Mouse (Mus musculus) hindbrain, embryonic 14.5 days (tissue): ENCODE measurements at regions not wholly inside any gene's neighbourhood (a gene's known extent, or its start where the extent isn't known, plus 50 kb on each side); places are given as distances from the start of the nearest gene placed in this dataset.

Experiments used
- ATAC-seq: fragments of 200-750 bp; cut with Nextera tagmentation; 2 replicates; pipeline ENCODE4 v1.8.0; 2017; ENCODE audit warnings: moderate number of reproducible peaks, mild to moderate bottlenecking, moderate TSS enrichment, moderate library complexity; ENCODE audit not compliant: low FRiP score
- DNase-seq: peaks from one replicate; pipeline ENCODE4 v3.0.0-alpha.2; 2015; ENCODE audit warnings: low spot score
- H3K27ac ChIP-seq: fragments of 300-500 bp; sonication (generic); 2 replicates; pipeline ENCODE4 v1.5.1; 2014; ENCODE audit warnings: mild to moderate bottlenecking, moderate library complexity
- H3K27me3 ChIP-seq: fragments of 300-500 bp; sonication (generic); 2 replicates; pipeline ENCODE4 v1.6.1; 2014; ENCODE audit warnings: mild to moderate bottlenecking, low read length, mixed read lengths; ENCODE audit not compliant: control insufficient read depth, insufficient read depth
- H3K36me3 ChIP-seq: fragments of 300-500 bp; sonication (generic); replicated peaks from 2 replicates; pipeline ENCODE4 v1.6.1; 2014; ENCODE audit not compliant: control insufficient read depth, insufficient read depth
- H3K4me1 ChIP-seq: fragments of 300-500 bp; sonication (generic); replicated peaks from 2 replicates; pipeline ENCODE4 v1.6.1; 2014; ENCODE audit warnings: antibody characterized with exemption, low read length, mixed read lengths; ENCODE audit not compliant: control insufficient read depth, insufficient read depth
- H3K4me2 ChIP-seq: fragments of 300-500 bp; sonication (generic); replicated peaks from 2 replicates; pipeline ENCODE4 v1.6.1; 2014; ENCODE audit warnings: mild to moderate bottlenecking, moderate library complexity
- H3K4me3 ChIP-seq: fragments of 300-500 bp; sonication (generic); replicated peaks from 2 replicates; pipeline ENCODE4 v1.5.1; 2014; ENCODE audit warnings: mild to moderate bottlenecking, low read length
- H3K9ac ChIP-seq: fragments of 300-500 bp; sonication (generic); 2 replicates; pipeline ENCODE4 v1.6.1; 2014
- H3K9me3 ChIP-seq: fragments of 300-500 bp; sonication (generic); 2 replicates; pipeline ENCODE4 v1.6.1; 2016; ENCODE audit warnings: low read length; ENCODE audit not compliant: control insufficient read depth
- WGBS: fragments of 180-500 bp; shearing (Covaris S2); extraction: QIAGEN DNeasy Blood & Tissue Kit; methylation state at CpG from one replicate; pipeline ENCODE4 v1.1.7; 2014; 5-methylcytosine and 5-hydroxymethylcytosine counted together

DNA sequence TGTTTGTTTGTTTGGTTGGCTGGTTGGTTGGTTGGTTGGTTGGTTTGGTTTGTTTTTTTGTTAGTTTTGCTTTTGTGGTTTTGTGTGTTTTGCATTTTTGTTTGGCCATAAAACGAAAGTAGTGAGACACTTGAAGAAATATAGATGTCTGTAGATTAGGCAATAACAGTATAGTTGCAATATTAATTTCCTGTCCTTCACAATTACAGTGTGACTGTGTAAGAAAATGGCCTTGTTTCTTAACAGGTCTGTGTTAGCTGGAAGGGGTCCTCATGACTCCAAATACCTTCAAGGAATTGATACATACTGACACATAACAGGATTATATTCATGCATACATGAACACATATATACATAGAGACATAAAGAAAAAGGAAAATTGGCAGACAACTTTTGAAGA lies 334.2 kb downstream of the Bcor start:
- WGBS: 80% methylated on average over 1 of the region's 1 CpGs

DNA sequence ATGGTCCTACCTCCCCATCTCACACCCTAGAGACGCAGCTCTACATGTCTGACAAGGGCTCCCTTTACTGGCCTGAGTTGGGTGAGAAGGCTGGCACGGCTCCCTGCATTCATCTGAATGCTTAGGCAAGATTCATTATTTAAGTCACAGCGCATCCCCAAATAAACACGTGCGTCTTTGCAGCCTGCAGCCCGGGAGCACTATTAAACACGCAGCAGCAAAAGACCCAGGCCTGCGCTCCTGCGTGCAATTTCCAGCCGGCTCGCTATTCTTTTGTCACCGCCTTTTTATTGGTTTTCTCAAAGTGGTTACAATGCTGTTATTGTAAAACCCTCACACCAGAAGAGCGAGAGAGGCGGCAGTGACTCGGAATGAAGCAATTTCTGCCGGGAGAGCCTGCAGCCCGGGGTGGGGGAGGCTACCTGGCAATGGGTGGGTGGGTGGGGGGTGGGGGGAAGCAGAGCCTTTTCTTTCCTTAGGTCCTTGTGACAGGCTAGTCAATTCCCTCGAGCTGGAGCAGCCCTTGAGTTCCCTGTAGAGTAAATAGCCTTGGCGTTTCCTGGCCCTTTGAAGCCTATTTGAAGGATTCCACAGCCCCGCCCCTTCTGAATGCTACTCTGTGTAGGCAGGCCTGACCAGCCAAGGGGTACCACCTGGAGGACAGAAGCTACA lies 333.3 kb downstream of the Bcor start:
- Histone ChIP-seq H3K27me3 (peaks cover 17% of the 10 kb centered on the region; the same call in 1 of the 2 replicates), H3K9ac (no peak overlapping the region; the same call in 1 of the 2 replicates), H3K4me3 (no peak overlapping the region), H3K4me2 (peak overlapping the region; percentile 34), H3K27ac (peak overlapping the region; percentile 72), H3K9me3 (no peaks in the 10 kb centered on the region), H3K36me3 (no peaks in the 10 kb centered on the region), H3K4me1 (peaks cover 17% of the 10 kb centered on the region; the same call in 1 of the 2 replicates)
- ATAC-seq: peak; percentile 59; the same call in 1 of the 2 replicates
- peak; percentile 31 for DNase-seq
- WGBS: 20% methylated on average over 20 of the region's 20 CpGs

More for the DNA sequence above, 334.2 kb downstream of the Bcor start:
- no peaks in the 10 kb centered on the region for H3K36me3 ChIP-seq
- no peak overlapping the region for H3K4me2 ChIP-seq
- peaks cover 21% of the 10 kb centered on the region; the same call in 1 of the 2 replicates for H3K4me1 ChIP-seq
- ATAC-seq: no peak
- H3K9ac ChIP-seq: no peak overlapping the region
- no peak overlapping the region for H3K27ac ChIP-seq
- no peak for DNase-seq
- H3K9me3 ChIP-seq: no peaks in the 10 kb centered on the region
- peaks cover 17% of the 10 kb centered on the region; the same call in 1 of the 2 replicates for H3K27me3 ChIP-seq
- no peak overlapping the region for H3K4me3 ChIP-seq

DNA sequence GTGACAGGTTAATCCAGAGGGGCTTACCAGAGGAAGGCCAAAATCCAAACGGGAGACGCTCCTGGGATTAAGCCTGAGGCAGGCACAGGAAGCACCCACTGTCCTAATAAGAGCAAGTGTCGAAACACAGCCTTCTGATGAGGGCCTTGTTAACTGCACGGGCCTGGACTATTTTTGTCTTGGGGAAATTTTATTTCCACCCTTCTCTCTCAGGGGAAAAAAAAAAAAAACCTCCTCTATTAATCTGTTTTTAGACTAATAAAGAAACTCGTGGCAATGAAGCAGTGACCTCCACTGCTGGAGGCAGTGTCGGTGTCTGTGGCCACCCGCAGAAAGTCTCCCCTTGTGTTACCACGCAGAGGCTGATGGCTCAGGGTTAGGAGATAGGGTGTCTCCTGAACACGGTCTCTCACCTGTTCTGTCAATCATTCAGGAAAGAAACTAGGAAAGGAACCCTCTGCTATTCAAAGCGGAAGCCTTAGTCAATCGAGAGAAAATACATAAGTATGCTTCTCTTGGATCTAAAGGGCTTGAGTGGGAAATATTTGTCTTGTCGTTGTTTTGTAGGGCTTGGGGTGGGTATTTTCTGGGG lies 330.6 kb downstream of the Bcor start:
- DNase-seq (no peak), ATAC-seq (no peak)
- Histone ChIP-seq H3K9me3 (no peaks in the 10 kb centered on the region), H3K36me3 (no peaks in the 10 kb centered on the region), H3K9ac (no peak overlapping the region), H3K4me1 (0 out of 2 replicates have a peak, but pooled peaks cover 12% of the 10 kb centered on the region), H3K4me2 (no peak overlapping the region), H3K27ac (no peak overlapping the region), H3K4me3 (no peak overlapping the region), H3K27me3 (peaks cover 8% of the 10 kb centered on the region; the same call in 1 of the 2 replicates)
- 67% methylated on average over 12 of the region's 12 CpGs for WGBS

DNA sequence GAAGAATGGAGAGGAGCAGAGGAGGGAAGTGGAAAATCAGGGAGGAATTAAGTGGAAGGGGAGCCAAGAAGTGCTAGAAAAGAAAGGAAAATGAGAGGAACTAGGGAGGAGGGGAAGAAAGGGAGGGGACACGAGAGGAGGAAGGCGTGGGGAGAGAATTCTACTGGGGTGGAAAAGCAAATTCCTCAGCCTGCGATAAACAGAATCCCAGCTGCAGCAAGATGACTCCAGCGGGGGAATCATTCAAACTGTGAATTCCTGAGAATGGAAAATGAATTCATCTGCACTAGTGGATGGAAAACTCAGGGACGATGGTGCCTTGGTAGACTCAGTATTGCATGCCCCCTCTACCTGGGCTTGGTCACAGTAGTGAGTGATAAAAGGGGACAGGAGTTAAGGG lies 322.6 kb downstream of the Bcor start:
- no peak for ATAC-seq
- Histone ChIP-seq H3K27ac (no peak overlapping the region), H3K4me2 (no peak overlapping the region), H3K27me3 (no peaks in the 10 kb centered on the region), H3K36me3 (no peaks in the 10 kb centered on the region), H3K4me3 (no peak overlapping the region), H3K9me3 (no peaks in the 10 kb centered on the region), H3K9ac (no peak overlapping the region), H3K4me1 (no peaks in the 10 kb centered on the region)
- DNase-seq: no peak
- 66% methylated on average over 5 of the region's 5 CpGs for WGBS

DNA sequence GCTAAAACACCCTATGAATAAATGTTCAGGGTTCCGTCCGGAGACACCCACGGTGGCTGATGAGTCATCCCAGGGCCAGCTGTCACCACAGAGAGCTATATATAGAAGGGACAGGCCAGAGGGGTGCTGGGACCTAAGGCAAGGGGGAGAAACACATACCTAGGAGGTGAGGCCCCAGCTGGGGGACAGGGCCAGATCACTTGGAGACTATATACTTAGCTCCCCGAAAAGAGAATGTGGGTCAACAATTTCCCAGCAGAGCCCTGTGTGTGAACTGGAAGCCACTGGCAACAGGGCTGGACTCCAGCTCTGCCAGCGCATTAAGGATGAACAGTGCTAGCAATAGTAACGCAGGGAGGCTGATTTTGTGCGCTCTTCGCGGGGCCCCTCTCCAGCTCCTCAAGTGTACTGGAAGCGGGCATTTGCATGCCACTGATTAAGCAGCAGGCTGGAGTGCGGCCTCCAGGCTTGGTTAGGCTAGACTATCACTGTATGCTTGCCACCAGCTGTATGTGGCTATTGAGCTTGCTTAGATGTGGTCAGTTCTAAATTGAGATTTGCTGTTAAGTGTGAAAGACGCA lies 320.4 kb downstream of the Bcor start:
- H3K4me2 ChIP-seq: no peak overlapping the region
- H3K9ac ChIP-seq: no peak overlapping the region
- no peaks in the 10 kb centered on the region for H3K4me1 ChIP-seq
- no peak overlapping the region for H3K27ac ChIP-seq
- H3K27me3 ChIP-seq: no peaks in the 10 kb centered on the region
- ATAC-seq (no peak; the same call in 1 of the 2 replicates), DNase-seq (no peak)
- no peaks in the 10 kb centered on the region for H3K9me3 ChIP-seq
- H3K4me3 ChIP-seq: no peak overlapping the region
- 59% methylated on average over 12 of the region's 12 CpGs for WGBS
- no peaks in the 10 kb centered on the region for H3K36me3 ChIP-seq

DNA sequence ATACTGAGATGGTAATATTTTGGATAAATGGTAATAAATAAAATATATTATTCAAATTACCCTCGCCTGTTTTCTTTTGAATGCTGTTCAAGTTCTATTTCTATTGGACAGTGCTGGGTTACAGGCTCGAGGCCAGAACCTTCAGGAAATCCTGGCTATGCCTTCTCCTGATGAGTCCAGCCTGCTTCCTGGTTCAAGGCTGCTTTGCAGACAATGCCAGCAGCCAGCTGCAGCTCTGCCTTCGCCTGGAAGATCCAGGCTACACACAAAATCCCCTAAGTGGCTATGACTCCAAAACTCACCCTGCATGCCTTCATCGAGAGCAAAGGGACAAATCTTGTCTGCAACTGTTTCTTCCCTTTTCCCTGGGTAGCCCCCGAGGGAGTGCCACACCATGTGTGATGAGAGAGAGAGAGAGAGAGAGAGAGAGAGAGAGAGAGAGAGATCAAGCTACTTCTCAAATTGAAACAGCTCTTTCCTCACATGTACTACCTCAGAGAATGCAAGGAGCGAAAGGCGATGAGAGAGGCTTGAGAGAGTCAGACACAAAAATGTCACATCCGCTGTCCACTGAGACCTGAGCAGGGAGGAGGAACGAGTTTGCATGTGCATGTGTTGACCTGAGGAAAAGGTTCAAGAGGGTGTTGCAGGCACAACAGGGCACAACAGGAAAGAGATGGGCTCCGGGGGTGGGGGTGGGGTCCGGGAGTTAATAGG lies 319.7 kb downstream of the Bcor start:
- Histone ChIP-seq H3K4me2 (no peak overlapping the region), H3K9ac (no peak overlapping the region), H3K4me1 (no peaks in the 10 kb centered on the region), H3K9me3 (no peaks in the 10 kb centered on the region), H3K36me3 (no peaks in the 10 kb centered on the region), H3K4me3 (no peak overlapping the region), H3K27me3 (no peaks in the 10 kb centered on the region), H3K27ac (no peak overlapping the region; the same call in 1 of the 2 replicates)
- 60% methylated on average over 11 of the region's 11 CpGs for WGBS
- no peak for DNase-seq
- no peak for ATAC-seq

DNA sequence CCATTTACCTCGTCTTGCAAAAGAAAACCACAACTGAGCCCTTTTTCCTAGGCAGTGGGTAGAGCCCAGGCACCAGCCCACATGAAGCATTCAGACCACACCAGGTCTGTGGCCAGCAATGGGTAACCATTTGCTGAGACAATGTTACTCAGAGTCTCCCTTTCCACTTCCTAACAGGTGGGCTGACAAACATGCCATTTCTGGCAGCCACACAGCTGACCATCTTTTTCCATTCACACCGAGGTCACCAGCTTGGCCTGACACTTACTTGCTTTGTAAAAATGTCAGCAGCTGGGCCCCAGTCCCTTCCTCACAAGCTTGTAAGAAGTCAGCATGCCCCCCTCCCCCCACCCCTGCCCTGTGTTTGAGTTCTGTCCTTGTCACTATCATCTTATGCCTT lies 314.6 kb downstream of the Bcor start:
- no peak overlapping the region for H3K9ac ChIP-seq
- 68% methylated on average over 2 of the region's 2 CpGs for WGBS
- DNase-seq (no peak), ATAC-seq (no peak)
- H3K4me2 ChIP-seq: no peak overlapping the region
- no peaks in the 10 kb centered on the region for H3K9me3 ChIP-seq
- H3K4me3 ChIP-seq: no peak overlapping the region
- H3K27ac ChIP-seq: no peak overlapping the region
- no peaks in the 10 kb centered on the region for H3K4me1 ChIP-seq
- no peaks in the 10 kb centered on the region for H3K36me3 ChIP-seq
- H3K27me3 ChIP-seq: no peaks in the 10 kb centered on the region

DNA sequence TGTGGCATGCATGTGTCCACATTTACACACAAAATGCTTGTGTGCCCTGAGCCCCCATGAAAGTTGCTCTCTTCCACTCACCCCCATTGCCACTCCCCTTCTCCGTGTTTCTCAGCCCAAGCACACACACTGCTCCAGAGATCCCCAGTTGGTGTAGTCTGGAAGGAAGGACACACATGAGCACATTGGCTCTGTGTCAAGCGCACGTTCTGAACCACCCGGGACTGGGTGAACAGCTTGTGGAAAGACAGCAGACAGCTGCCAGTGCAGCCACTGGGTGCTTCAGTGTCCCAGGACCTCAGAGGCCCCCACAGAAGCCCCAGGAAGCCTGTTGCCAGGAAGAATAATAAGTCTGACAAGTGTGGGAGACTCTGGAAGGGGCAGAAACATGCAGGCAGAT lies 304.2 kb downstream of the Bcor start:
- ATAC-seq: no peak
- Histone ChIP-seq H3K9ac (no peak overlapping the region), H3K9me3 (no peaks in the 10 kb centered on the region), H3K4me1 (peaks cover 5% of the 10 kb centered on the region), H3K27me3 (peaks cover 6% of the 10 kb centered on the region), H3K4me2 (no peak overlapping the region), H3K36me3 (no peaks in the 10 kb centered on the region), H3K27ac (no peak overlapping the region), H3K4me3 (no peak overlapping the region)
- no peak for DNase-seq
- WGBS: 55% methylated on average over 4 of the region's 4 CpGs

DNA sequence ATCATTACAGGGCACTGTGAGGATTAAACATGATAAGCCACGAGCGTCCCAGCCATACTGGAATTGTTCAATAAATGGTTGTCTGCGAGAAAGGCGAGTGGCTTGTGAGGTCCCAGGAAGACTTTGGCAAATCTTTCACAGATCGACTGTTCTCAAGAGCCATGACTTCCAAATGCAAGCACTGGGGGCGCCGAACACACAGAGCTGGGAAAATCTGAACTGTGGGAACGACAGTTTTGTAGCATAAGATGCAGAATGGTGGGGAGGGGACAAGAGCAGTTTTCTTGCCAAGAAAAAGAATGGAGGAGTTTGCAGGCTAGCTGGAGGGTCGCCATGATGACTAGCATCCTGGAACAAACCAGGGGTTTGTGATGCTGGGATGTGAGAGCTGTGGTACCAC lies 300.8 kb downstream of the Bcor start:
- Histone ChIP-seq H3K9me3 (no peaks in the 10 kb centered on the region), H3K27ac (no peak overlapping the region), H3K36me3 (no peaks in the 10 kb centered on the region), H3K4me2 (no peak overlapping the region), H3K4me1 (peaks cover 19% of the 10 kb centered on the region), H3K9ac (no peak overlapping the region), H3K27me3 (peaks cover 6% of the 10 kb centered on the region; the same call in 1 of the 2 replicates), H3K4me3 (no peak overlapping the region)
- ATAC-seq (no peak), DNase-seq (no peak)
- WGBS: 67% methylated on average over 9 of the region's 9 CpGs
